Mouse (Mus musculus): ENCODE results near the gene Fam90a1b.
"Not testable (repeated sequence)": the region's sequence is repeated elsewhere in the genome, so short reads cannot be mapped to it uniquely, and the experiment has no call there.

Gene Fam90a1b

GRCm38 (mm10) chrX:94366670-94367241 lies at the start of gene Fam90a1b, which contains the start of gene Apoo:
TSS of gene Fam90a1b (minus strand) at chrX:94366777.
TSS of gene Apoo (plus strand) at chrX:94367117.
- DNase-seq (ENCODE audit: low spot score in 2 of 2): peak; percentile 92

DNA sequence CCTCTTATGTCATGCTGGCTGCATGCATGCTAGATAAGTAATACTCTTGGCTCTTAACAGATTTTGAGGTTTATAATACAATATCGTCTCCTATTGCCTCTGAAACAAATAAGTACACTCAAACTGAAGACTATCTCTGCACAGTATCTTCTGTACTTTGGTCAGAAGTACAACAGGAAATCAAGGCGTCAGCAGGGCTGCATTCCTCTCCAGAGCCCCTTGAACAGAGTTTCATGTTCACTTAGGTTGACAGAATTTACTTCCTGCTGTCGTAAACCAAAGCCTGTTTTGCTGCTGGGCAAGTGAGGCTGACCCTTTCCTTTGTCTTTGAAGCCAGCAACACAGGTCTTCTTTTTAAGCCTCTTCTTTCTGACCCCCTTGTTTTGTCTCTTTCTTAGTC lies 42.4 kb upstream of the Fam90a1b start:
- no peak for DNase-seq (ENCODE audit: low spot score in 2 of 2)

DNA sequence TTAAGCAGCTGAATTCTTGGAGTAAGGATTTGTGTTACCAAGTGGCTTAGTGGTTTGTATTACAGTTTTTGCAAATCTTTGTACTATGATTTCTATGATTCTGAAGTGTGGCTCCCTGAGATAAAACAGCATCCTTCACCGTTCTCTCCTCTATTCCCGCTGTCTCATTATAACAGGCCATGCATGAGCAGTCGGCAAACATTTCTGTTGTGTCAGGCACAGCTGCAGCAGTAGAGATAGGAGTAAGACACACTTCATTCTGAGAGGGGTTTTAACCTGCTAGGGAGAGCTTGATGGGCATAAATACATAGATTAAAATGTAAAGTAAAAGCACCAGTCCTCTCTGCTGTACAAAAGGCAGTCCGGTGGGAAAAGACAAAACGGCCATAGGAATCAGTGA lies 12.2 kb upstream of the Fam90a1b start:
- DNase-seq (ENCODE audit: low spot score in 2 of 2): no peak

DNA sequence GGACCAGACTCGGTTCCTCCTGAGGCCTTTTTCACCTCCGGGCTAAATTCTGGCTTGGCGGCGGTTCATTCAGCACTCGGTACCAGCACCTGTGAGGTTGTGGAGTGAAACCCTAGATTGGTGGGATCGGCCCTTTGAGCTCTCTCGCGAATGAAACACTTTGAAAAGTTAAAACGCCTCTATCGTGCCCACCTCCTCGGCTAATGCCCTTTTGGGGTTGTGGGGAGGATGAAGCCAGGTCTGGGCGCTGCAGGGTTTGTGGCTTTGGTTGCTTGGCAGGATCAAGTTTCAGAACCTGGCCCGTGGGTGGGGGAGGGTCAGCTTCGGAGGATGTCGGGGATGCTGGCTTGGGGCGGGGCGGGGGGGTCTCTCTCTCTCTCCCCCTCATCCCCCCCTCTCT lies 671 bp upstream of the Fam90a1b start:
- no peak for DNase-seq (ENCODE audit: low spot score in 2 of 2)

GRCm38 (mm10) chrX:94366029-94366428 lies 548 bp downstream of the Fam90a1b start:
- no peak for DNase-seq (ENCODE audit: low spot score in 2 of 2)

- DNase-seq (ENCODE audit: low spot score in 2 of 2): no peak
Observed at GRCm38 (mm10) chrX:94365381-94365925, 1.1 kb downstream of the Fam90a1b start.

DNA sequence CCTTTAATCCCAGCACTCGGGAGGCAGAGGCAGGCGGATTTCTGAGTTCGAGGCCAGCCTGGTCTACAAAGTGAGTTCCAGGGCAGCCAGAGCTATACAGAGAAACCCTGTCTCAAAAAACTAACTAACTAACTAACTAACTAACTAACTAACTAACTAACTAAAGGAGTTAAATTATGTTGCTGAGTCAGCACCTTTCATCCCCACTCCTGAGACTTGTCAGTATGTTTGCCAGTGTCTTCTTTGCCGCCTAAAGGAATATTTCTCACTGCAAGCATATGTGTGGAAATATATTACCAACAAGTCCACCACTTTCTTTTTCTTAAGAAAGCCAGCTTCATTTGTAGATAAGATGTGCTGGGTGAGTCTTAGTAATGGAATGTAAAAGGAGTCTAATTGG lies 22.9 kb downstream of the Fam90a1b start:
- not testable (repeated sequence) for DNase-seq (ENCODE audit: low spot score in 2 of 2)

- DNase-seq (ENCODE audit: low spot score in 2 of 2): no peak
Observed at GRCm38 (mm10) chrX:94321036-94321902, 45.3 kb downstream of the Fam90a1b start.
